Mouse (Mus musculus) c-Kit-negative CD71-positive TER-119-positive erythroid progenitor cells, embryonic 14.5 days (primary cell): ENCODE measurements around the gene Ulk2.
A peak's percentile ranks its signal among the peaks of the same experiment; 100 is the strongest.
"Not testable (repeated sequence)": the region's sequence is repeated elsewhere in the genome, so short reads cannot be mapped to it uniquely, and the experiment has no call there.

Source experiments
- DNase-seq: peaks from one replicate; pipeline ENCODE4 v3.0.0-alpha.2; 2013; ENCODE audit warnings: low read depth, low spot score

Gene Ulk2

DNA sequence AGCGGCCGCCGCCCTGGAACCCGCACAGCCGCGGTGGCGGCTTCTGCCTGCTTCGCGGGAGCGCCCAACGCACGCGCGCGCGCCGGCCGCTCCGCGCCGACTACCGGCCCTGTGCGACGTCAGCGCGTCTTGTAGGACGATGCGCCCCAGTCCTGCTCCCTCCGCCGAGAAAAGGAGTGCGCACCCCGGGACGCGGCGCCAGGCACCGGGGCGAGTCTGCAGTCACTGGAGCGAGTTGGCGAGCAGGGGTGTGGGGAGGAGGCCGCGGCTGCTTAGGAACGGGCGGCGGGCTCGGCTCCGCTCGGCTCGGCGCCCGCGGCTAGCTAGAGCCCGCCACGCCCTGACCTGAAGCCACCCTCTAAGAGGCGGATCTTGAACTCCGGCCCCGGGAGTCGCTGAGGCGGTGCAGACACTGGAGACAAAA, at the start of gene Ulk2:
TSS of gene Ulk2 (minus strand) at position 86 of the 424 bp plus-strand sequence.
- peak; percentile 60 for DNase-seq

- peak; percentile 1 for DNase-seq
These were observed 27.3 kb upstream of the Ulk2 start for GRCm38 (mm10) chr11:61882183-61882582.

DNA sequence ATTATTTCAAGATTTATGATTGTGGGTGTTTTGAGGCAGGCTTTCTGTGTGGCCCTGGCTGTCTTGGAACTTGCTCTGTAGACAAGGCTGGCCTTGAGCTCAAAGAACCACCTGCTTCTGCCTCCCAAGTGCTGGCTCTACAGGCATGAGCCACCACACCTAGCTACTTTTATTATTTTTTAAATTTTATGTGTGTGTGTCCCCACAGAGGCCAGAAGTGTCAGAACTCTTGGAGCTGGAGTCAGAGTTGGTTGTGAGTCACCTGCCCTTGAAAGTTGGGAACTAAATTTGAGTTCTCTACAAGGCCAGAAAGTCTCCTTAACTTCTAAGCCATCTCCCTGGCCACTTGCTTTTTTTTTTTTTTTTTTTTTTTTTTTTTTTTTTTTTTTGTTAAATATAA, 25.0 kb upstream of the Ulk2 start:
- DNase-seq: no peak

GRCm38 (mm10) chr11:61871881-61872280, 17.0 kb upstream of the Ulk2 start:
- DNase-seq: no peak

- DNase-seq: no peak
These were observed 12.0 kb upstream of the Ulk2 start for GRCm38 (mm10) chr11:61866856-61867255.

GRCm38 (mm10) chr11:61861781-61862547, 7.1 kb upstream of the Ulk2 start:
- DNase-seq: no peak

DNA sequence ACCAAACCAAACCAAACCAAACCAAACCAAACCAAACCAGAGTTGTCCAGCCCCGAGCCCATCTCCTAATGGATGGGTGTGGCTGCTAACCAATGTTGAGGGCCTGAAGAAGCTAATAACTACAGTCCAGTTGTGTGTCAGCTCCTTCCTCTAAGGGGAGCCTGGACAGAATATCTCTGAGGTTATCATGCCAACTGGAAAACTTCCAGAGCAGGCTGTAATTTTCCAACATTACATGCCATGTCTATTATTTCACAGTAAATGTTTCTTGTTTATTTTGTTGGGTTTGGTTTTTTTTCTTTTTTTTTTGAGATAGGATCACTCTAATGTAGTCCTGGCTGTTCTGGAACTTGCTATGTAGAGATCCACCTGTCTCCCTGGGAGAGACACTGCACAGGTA, 4.4 kb upstream of the Ulk2 start:
- DNase-seq: no peak

GRCm38 (mm10) chr11:61855539-61855938, 666 bp upstream of the Ulk2 start:
- no peak for DNase-seq

- peak; percentile 50 for DNase-seq
These were observed 474 bp downstream of the Ulk2 start for GRCm38 (mm10) chr11:61854211-61854987.

- no peak for DNase-seq
These were observed 1.2 kb downstream of the Ulk2 start for GRCm38 (mm10) chr11:61853659-61854058.

DNA sequence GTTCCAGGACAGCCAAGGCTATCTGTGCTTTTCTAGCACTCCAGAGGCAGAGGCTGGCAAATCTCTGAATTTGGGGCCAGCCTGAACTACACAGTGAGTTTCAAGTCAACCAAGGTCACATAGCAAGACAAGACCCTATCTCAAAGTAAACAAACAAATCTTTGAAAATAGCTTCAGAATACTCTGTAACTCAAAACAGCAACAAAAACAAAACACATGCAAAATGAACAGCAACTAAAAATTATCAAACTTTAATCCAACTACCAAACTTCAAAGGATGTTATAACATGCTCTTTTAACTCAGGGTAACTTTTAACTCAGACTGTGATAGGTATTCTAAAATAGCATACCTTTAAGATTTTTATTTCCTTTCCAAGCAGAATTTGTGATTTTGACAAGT, 2.0 kb downstream of the Ulk2 start:
- DNase-seq: no peak

- no peak for DNase-seq
These were observed 3.7 kb downstream of the Ulk2 start for GRCm38 (mm10) chr11:61851195-61851594.

DNA sequence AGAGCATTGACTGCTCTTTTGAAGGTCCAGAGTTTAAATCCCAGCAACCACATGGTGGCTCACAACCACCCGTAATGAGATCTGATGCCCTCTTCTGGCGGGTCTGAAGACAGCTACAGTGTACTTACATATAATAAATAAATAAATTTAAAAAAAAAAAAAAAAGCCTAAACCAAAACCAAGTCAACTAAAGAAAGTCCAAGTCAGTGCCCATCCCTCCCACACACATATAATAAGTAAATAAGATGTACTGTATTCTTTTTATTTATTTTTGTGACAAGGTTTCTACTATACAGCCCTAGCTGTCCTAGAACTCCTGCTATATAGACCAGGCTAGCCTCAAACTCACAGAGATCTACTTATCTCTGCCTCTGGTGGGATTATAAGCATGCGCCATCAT, 14.2 kb downstream of the Ulk2 start:
- not testable (repeated sequence) for DNase-seq

DNA sequence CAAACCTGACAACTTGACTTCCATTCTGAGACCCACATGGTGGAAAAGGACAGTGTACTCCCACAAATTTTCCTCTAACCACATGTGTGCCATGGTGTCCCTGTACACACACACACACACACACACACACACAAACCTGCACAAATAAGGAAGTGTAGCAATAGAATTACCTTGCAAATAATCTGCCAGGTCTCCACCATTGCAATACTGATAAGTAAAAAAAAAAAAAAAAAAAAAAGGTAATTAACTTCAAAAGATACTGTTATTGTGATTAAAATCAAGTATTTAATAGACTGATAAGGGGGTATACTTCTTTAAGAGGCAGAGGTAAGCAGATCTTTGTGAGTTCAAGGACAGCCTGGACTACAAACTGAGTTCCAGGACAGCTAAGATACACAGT, 14.9 kb downstream of the Ulk2 start:
- no peak for DNase-seq

DNA sequence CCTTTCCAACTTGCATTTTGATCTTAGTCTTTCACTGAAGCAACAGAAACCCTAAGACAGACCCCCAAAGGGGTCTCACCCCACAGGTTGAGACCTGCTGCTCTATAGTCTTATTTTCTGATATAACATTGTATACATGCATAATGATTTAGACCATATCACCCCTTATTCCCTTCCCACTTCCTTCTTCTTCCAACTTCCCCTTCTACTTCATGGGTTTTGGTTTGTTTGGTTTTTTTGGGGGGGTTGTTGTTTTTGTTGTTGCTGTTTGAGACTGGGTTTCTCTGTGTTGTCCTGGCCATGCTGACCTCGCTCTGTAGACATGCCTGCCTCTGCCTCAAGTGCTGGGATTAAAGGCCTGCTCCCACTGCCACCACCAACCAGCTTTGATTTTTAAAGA, 15.7 kb downstream of the Ulk2 start:
- no peak for DNase-seq

- no peak for DNase-seq
These were observed 45.1 kb downstream of the Ulk2 start for GRCm38 (mm10) chr11:61809793-61810192.

DNA sequence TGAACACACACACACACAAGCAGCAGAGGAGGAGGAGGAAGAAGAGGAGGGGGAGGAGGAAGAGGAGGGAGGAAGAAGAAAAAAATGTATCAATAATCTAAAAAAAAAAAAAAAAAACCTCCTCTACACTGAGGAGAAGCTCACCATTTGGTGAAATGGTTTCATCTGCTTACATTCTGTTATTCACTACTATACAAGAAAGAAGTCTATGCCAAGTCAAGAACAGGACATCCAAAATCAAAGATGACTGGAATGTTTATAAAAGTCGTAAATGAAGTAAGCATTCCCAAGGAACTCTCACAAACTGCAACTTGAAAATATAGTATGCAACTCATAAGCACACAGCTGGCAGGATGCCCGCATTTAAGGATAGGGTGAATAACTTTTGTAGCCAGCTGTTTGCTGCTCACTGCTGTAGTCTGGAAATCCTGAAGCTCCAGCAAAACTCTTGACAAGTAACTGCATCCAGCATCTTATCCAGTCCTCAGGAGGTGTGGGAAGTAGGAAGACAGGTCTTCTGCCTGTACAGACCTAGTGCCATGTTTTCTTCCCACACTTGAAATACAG, 46.2 kb downstream of the Ulk2 start:
- no peak for DNase-seq

DNA sequence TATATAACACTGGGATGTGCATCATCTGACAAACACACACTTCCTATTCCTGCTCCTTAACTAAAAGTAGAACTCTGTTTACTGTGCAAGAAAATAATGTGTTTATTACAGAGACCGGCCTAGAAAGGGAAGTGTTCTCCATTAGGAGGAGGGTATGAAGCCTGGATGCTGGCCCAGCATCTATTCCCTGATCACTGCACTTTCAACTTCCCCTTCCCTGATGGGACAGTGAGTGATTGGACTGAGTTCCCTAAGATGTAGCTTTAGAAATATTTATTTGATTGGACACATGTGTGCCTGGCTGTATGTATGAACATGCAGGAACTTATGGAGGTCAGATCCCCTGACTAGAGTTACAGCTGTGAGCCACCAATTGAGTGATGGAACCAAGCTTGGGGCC, 61.4 kb downstream of the Ulk2 start:
- no peak for DNase-seq

DNA sequence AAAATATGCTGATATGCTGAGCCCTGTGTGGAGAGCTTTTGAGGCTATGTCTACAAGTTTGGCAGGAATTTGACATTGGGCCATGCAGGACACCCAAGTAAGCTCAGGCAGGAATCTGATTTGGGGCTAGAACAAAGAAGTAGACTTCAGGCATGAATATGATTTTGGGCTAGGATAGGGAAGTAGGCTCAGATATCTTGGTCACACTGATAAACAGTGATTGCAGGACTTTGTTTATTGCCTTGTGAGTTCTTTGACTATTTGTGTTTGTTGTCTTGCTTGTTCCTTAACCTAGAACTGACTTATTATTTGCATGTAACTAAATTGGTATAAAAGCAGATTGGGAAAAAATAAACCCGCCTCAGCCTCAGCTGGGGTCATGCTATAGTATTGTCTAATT, 66.3 kb downstream of the Ulk2 start:
- no peak for DNase-seq

GRCm38 (mm10) chr11:61782526-61782925, 72.3 kb downstream of the Ulk2 start:
- DNase-seq: not testable (repeated sequence)

DNA sequence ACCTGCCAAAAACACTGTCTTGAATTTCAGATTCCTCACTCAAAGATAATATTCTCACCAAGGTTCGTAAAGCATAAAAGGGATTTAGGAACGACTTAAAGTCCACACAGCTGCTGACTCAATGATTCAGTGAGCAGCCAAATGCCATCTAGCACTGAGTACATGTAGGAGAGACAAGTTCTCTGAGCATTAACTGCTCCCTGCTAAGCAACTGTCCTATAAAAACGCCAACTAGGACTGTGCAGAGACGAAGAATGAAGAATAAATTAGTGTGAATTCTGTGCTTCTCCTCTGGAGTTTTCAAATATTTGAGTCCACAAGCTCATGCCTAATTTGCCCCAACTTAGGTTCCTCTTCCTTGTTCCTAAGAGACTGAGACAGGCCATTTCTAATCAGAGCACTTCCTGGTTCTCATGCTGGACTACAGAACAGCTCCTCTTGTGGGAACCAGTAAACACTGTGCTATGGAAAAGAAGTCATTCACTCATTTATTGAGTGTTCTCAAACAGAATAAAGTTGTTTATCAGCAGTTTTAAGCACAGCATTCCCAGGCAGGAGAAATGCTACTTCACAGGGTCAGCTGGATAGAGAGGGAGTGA, 80.2 kb downstream of the Ulk2 start:
- DNase-seq: no peak
